Mouse (Mus musculus) regulatory T cell (primary cell): ENCODE measurements around the gene Ndufb7.

Experiments used
- in situ Hi-C: fragments of 300-600 bp; cut with MboI, MseI; formaldehyde crosslinking; loops from one replicate; pipeline ENCODE4 v1.15.1; 2025; ENCODE audit warnings: high pct_unique_total_duplicates

Ndufb7 gene

DNA sequence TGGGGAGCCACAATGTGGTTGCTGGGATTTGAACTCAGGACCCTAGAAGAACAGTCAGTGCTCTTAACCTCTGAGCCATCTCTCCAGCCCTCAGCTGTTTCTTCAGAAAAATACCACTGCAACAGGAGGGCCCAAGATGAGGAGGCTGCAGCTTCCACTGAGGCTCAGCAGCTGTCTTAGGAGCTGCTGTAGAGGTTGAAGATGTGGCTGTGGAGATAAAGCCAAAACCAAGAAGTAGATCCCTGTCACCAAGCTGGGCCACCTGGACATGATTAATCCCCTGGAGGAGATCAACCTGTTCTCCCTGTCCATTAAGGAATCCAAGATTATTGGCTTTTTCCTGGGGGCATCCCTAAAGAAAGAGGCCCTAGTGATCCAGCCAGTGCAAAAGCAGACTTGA lies 33.3 kb downstream of the Ndufb7 start:
- in situ Hi-C loops: no loop called here

DNA sequence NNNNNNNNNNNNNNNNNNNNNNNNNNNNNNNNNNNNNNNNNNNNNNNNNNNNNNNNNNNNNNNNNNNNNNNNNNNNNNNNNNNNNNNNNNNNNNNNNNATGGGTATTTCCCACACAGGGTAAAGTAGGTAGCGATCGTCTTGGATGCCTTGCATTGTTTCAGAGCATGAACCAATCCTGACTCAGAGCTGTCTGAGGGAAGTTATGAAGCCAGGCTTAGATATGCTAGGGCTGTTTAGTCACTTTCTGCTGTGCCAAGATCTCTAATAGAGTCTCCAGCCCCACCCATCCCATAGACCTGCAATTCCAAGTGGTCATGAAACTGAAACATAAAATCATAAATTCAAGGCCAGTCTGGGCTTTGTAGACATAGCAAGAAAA lies 36.2 kb downstream of the Ndufb7 start:
- in situ Hi-C loops: no loop called here

DNA sequence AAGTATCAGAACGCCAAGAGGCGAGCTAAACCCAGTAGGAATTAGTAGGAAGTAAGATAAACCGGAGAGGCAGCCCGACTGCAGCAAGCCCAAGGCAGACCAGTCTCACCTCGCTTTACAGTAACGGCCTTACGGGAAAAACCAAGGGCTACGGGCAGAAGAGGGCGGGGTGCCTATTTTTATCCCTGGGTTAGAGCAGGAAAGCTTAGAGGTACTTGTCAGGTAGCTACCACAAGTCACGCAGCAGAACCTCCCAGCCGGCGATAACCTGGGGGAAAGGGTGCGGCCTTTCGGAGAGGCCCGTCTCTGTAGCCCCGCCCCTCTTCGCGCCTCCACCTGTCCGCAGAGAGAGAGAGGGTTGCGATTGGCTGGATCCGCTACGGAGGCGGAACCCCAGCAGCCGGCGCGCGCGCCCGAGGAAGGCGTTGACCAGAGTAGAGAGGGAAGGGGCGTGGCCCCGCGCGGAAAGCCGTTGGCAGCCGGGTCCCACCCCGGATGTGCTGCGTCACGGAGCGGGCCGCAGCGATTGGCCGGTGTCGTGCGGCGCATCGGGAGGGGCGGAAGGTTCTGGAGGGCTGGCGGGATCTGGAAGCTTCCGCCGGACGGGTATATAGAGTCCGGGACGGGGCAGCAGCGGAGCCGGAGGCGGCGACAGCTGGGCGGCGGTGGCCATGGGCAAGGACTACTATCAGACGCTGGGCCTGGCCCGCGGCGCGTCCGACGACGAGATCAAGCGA lies 41.4 kb downstream of the Ndufb7 start, which contains the start of the genes Tecr and Dnajb1:
Tecr (minus strand) TSS at position 311 of the 737 bp plus-strand sequence.
Dnajb1 (plus strand) TSS at position 533 of the 737 bp plus-strand sequence.
- in situ Hi-C loops: no loop called here

DNA sequence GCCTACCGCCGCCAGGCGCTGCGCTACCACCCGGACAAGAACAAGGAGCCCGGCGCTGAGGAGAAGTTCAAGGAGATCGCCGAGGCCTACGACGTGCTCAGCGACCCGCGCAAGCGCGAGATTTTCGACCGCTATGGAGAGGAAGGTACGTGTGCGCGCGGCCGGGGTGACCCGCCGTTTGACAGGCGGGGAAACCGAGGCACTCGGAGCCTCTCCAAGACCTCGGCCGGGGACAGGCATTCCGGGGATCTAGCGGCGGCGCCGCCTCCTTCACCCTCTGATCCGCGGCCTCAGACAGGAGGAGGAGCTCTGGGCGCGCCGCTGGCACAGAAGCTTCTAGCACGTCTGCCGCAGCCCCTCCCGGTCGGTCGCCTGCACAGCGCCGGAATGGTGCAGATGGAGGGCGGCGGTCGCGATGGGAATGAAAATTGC lies 41.9 kb downstream of the Ndufb7 start:
- in situ Hi-C loops: no loop called here

DNA sequence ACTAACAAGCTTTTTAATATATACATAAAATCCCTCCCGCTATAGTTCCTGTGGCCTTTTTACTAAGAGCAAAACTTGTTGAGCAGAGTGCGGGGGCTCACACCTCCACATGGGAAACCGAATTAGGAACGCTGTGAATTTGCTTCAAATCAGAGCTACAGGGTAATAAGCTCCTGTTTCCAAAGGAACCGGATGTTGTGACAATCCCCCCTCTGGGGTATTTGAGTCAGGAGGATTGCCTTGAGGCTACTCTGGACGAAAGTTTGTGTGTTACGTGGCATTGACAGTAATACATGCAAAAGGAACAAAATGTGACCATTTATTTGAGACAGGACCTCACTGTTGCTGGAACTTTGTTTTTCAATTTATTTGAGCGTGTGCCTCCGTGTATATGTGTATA lies 42.6 kb downstream of the Ndufb7 start:
- in situ Hi-C loops: no loop called here

DNA sequence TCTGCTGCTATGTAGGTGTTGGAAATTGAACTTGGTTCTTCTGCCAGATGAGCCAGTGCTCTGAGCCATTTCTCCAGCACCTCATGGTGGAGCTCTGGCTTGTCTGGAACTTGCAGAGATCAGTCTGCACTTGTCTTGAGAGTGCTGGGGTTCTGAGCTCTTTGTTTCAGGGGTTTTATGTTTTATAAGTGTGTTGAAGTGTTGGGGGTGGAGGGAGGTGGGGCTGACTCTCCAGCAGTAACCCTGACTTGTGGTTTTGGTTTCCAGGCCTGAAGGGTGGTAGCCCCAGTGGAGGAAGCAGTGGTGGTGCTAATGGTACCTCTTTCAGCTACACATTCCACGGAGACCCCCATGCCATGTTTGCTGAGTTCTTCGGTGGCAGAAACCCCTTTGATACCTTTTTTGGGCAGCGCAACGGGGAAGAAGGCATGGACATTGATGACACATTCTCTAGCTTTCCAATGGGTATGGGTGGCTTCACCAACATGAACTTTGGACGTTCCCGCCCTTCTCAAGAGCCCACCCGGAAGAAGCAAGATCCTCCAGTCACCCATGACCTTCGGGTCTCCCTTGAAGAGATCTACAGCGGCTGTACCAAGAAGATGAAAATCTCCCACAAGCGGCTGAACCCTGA lies 43.2 kb downstream of the Ndufb7 start:
- in situ Hi-C loops: no loop called here

DNA sequence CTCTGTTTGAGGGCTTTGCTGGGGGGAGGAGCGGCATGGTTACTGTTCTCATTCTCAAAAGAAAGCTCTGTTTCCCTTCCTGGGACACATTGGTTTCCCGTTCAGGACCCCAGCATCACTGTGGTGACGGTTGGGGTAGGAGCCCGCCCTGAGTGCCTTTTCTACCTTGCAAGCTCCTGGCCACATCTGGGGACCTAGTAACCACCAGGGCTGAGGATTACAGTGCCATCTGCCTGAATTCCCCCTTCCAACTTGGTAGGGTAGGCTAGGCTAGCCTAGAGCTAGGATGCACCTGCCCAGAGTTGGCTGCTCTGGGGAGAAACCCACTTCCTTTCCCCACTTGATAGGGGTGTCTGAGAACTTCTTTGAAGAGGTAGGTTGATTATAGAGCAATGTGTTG lies 45.5 kb downstream of the Ndufb7 start:
- in situ Hi-C loops: no loop called here

DNA sequence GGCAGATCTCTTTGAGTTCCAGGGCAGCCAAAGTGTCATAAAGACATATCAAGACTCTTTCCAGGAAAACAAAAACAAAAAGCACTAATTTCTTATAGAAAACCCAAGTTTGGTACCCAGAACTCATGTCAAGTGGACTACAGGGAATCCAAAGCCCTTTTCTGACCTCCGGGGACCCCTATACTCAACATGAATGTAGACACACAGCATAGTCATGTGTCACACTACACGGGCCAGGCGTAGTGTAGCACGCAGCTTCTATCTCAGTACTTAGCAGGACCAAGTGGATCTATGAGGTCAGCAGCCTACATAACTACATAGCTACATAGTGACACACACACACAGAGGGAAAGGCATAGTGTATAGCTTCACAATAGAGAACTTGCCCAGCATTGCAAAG lies 47.2 kb downstream of the Ndufb7 start:
- in situ Hi-C loops: no loop called here

DNA sequence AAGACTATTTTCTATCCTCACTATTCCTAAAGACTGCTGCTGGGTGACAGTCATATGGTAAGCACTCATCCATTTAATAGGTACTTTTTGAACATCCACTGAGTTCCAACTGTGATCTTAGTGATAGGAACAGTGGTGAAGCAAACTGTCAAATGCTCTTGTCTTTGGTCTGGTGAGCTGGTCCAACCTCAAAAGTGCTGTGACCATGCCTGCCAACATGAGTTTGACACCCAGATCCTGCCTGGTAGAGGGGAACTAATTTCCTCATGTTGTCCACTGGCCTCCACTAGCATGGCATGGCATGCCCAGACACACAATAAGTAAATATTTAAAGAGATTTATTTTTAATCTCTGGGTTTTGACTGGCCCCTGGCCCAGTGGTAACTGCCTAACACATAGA lies 50.2 kb downstream of the Ndufb7 start:
- in situ Hi-C loops: no loop called here

DNA sequence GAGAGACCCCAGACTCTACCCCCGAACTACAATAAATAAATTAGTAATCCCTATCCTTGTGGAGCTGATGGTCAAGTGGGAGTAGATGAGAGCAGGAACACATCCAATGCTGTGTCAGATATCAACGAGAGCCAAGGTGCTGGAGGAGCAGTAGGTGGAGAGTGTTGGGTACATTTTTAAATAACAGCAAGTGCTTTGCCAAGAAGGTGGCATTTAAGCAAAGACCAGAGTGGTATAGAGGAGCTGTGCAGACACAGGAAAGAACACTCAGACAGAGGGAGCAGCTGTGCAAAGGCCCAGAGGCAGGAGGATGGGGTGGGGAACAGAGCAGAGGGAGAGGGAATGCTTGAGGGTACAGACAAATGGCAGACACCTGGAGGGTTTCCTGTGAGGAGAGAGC lies 50.6 kb downstream of the Ndufb7 start:
- in situ Hi-C loops: no loop called here

DNA sequence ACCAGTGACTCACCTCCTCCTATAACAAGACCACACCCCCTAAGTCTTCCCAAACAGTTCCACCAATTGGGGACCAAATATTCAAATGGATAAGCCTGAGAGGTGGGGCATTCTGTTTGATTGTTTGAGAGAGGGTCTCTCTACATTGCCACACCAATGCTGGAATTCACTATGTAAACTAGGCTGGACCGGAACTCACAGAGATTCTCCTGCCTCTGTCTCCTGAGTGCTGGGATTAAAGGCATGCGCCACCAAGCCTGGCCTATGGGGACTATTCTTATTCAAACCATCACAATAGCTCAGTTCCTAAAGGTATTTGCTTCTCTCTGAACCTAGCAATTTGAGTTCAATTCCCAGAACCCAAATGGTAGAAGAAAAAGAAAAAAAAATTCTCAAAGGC lies 52.1 kb downstream of the Ndufb7 start:
- in situ Hi-C loops: no loop called here

DNA sequence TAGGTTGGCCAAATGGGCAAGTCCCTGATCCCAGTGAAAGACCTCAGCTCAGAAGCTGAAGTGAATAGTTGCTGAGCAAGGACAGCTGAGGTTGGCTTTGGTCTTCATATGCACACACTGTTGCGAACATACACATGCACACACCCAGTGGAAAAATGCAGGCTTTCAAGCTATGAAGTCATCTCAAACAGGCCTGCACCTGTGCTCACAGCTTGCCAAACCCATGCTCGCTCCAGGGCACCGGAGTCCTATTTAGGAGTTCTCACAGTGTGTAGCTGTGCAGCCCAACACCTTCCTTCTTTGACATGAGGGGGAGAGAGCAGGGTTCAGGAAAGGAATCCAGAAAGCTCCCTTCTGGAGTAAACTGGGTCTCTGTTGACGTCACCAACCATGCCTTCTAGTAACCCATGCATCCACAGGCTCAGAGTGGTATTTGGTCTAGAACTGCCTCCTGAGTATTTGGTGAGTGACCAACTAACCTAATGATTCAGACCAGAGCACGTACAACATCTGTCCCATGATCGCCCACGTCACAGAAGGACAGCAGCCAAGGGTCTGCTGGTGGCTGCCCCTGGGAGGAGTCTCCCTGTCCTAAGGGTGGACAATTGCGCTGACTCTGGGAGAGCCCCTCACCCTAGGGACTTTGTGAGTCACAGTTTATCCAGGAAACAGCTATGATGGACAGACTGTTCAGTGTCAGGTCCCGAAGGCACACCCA lies 53.3 kb downstream of the Ndufb7 start:
- in situ Hi-C loops: no loop called here
